Mouse (Mus musculus) spleen, postnatal 36 days (tissue): ENCODE measurements at regions not wholly inside any gene's neighbourhood (a gene's known extent, or its start where the extent isn't known, plus 50 kb on each side); places are given as distances from the start of the nearest gene placed in this dataset.

Source experiments
- DNase-seq, 2 experiments: peaks; one replicate each; pipeline ENCODE4 v3.0.0; 2022; ENCODE audit warnings: low spot score in 2 of 2, mixed read lengths in 1 of 2

DNA sequence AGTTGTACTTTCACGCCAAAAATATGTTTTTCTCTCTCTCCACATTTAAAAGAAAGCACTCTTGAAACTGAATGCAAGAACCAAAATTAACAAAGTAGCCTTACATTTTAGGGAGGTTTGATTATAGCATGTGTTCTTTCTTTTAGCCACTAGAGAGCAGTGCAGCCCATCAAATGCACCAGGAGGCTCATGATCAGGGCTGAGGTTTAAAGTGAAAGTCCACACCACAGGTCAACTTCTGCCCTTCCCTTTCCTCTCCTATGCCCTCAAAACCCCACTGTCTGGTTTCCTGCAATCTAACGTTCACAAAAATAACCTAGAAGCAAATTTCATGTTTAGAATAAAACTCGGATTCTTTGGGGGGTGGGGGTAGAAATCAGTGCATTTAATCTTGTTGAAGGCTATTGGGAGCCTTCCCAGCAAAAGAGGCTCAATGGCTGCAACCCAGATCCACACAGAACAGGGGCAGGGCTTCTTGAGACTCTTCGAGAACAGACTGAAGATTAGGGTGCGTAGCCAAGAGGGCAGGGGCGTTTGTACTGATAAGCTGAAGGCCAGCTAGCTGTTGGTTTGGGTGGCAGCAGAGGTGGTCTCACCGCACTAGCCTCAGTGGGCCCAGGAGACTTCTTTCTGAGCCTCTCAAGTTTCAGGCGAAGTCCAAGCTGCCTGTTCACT, 59.3 kb upstream of the Zfp770 start:
- DNase-seq, result peak in 1 of 2 experiments; percentile 3

DNA sequence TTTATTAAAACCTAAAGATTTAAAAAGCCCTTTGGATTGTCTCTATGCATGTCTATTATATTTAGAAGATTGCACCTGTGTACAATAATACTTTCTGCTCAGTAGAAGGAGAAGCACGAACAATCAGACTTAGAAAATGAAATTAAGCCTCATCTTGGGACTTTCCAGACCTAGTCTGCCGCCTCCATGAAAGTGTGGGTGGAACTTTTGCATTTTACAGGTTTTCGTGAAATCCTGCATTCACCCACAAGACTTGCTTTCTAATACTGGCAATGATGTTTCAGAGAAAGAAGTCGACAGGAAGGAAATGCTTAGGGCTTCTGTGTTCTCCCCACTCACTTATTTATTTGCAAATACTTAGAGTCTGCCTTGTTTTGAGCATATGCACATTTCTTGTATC, 58.3 kb upstream of the Zfp770 start:
- no peak for DNase-seq
